Mouse (Mus musculus): Measurements from ENCODE around the gene Rtn4ip1.
A peak's percentile ranks its signal among the peaks of the same experiment; 100 is the strongest.
"Not testable (repeated sequence)": the region's sequence is repeated elsewhere in the genome, so short reads cannot be mapped to it uniquely, and the experiment has no call there.

Gene Rtn4ip1

GRCm38 (mm10) chr10:43939136-43939662 lies 37.6 kb downstream of the Rtn4ip1 start:
- DNase-seq: no peak

GRCm38 (mm10) chr10:43943736-43944135 lies 42.1 kb downstream of the Rtn4ip1 start:
- DNase-seq: no peak

- no peak for DNase-seq
Observed at GRCm38 (mm10) chr10:43945435-43945834, 43.8 kb downstream of the Rtn4ip1 start.

- DNase-seq: peak; percentile 20 to 49
Observed at GRCm38 (mm10) chr10:43953942-43954341, 52.3 kb downstream of the Rtn4ip1 start.

GRCm38 (mm10) chr10:43964943-43965342 lies 63.3 kb downstream of the Rtn4ip1 start:
- DNase-seq: no peak

GRCm38 (mm10) chr10:43973244-43973643 lies 71.6 kb downstream of the Rtn4ip1 start:
- DNase-seq: no peak

GRCm38 (mm10) chr10:43977353-43977752 lies 75.7 kb downstream of the Rtn4ip1 start:
- DNase-seq: no peak

- DNase-seq: no peak
Observed at GRCm38 (mm10) chr10:43980080-43980479, 78.5 kb downstream of the Rtn4ip1 start.

- DNase-seq: not testable (repeated sequence)
Observed at GRCm38 (mm10) chr10:43980742-43981141, 79.1 kb downstream of the Rtn4ip1 start.

GRCm38 (mm10) chr10:43982470-43982869 lies 80.9 kb downstream of the Rtn4ip1 start:
- DNase-seq: no peak

- no peak for DNase-seq
Observed at GRCm38 (mm10) chr10:43983241-43983640, 81.6 kb downstream of the Rtn4ip1 start.

GRCm38 (mm10) chr10:43983866-43984265 lies 82.3 kb downstream of the Rtn4ip1 start:
- no peak for DNase-seq

- DNase-seq: no peak
Observed at GRCm38 (mm10) chr10:43991268-43991667, 89.7 kb downstream of the Rtn4ip1 start.

GRCm38 (mm10) chr10:43992506-43992905 lies 90.9 kb downstream of the Rtn4ip1 start:
- no peak for DNase-seq

GRCm38 (mm10) chr10:43993198-43993597 lies 91.6 kb downstream of the Rtn4ip1 start:
- no peak for DNase-seq

GRCm38 (mm10) chr10:43995858-43996650 lies 94.4 kb downstream of the Rtn4ip1 start:
- no peak for DNase-seq

- DNase-seq: no peak
Observed at GRCm38 (mm10) chr10:43997276-43997675, 95.7 kb downstream of the Rtn4ip1 start.

- no peak for DNase-seq
Observed at GRCm38 (mm10) chr10:43998023-43998422, 96.4 kb downstream of the Rtn4ip1 start.

- DNase-seq: no peak
Observed at GRCm38 (mm10) chr10:43998503-43999082, 97.0 kb downstream of the Rtn4ip1 start.

GRCm38 (mm10) chr10:44000156-44000865 lies 98.7 kb downstream of the Rtn4ip1 start:
- no peak for DNase-seq

GRCm38 (mm10) chr10:44002004-44002940 lies 100.7 kb downstream of the Rtn4ip1 start:
- DNase-seq: no peak

- DNase-seq: no peak
Observed at GRCm38 (mm10) chr10:44002995-44003524, 101.5 kb downstream of the Rtn4ip1 start.

All from cerebellum, postnatal 36 days (tissue).